22 mouse cellular contexts compared by ENCODE assay signal in the genomic region with DNA sequence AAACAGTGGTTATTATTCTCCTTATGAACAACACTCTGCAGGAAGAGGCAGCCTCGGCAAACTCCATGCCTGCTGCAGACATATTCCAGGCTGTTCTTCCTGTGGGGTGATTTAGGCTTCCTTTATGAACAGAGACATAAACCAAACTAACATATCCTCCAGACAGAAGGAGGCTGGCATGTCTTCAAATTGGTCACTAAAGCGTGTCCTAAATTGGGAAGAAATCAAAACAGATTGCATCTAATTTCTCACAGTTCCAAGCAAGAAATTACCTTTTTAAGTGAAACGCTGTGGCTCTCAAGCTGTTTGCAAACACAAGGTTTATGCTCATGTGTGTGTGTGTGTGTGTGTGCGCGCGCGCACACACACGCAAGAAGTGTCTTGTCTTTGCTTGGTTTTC. TPM values are rescaled to one million over a fixed set of nuclear protein-coding genes. Genes with fewer than 3 reads are reported as not detected.
"Had no signal": no experiment of that assay in that cellular context is flagged by ENCODE, and none has a peak within 500 bp of the region (broad histone marks: within the 10 kb centered on the region; RNA-seq: fewer than 3 reads in every experiment).

No protein-coding gene starts in this region.

- H3K4me3 ChIP-seq: kidney, embryonic 15.5 days; left cerebral cortex, adult 2 months; limb, embryonic 12.5 days; limb, embryonic 15.5 days; lung, embryonic 15.5 days; megakaryocyte, embryonic 14.5 days; midbrain, embryonic 10.5 days; midbrain, embryonic 13.5 days; myocyte; neural tube, embryonic 13.5 days had no signal

- DNase-seq: kidney, postnatal 10 days; kidney, postnatal 36 days; layer of hippocampus, postnatal 36 days; liver, postnatal 0 days; lung, postnatal 10 days; lung, postnatal 36 days; thymus, postnatal 25 days had no signal

- H3K27me3 ChIP-seq: kidney, embryonic 15.5 days; limb, embryonic 12.5 days; limb, embryonic 15.5 days; lung, embryonic 15.5 days; megakaryocyte, embryonic 14.5 days had no signal

- H3K9me3 ChIP-seq: kidney, embryonic 15.5 days; limb, embryonic 12.5 days; limb, embryonic 15.5 days; lung, embryonic 15.5 days; midbrain, embryonic 10.5 days; midbrain, embryonic 13.5 days; neural tube, embryonic 13.5 days had no signal

- H3K4me2 ChIP-seq: kidney, embryonic 15.5 days; limb, embryonic 12.5 days; limb, embryonic 15.5 days; liver, embryonic 11.5 days; lung, embryonic 15.5 days; midbrain, embryonic 13.5 days; neural tube, embryonic 13.5 days had no signal

- H3K27ac ChIP-seq: kidney, embryonic 15.5 days; left cerebral cortex, adult 2 months; limb, embryonic 12.5 days; limb, embryonic 15.5 days; liver, embryonic 14.5 days; lung, embryonic 15.5 days; midbrain, embryonic 10.5 days; midbrain, embryonic 13.5 days; neural tube, embryonic 13.5 days had no signal

- H3K4me1 ChIP-seq: megakaryocyte, embryonic 14.5 days had no signal

- ATAC-seq: liver, postnatal 0 days; midbrain, embryonic 13.5 days; midbrain, embryonic 16.5 days had no signal

- H3K9ac ChIP-seq: kidney, embryonic 15.5 days; limb, embryonic 12.5 days; limb, embryonic 15.5 days; liver, embryonic 14.5 days; liver, postnatal 0 days; lung, embryonic 15.5 days; midbrain, embryonic 13.5 days; neural tube, embryonic 13.5 days had no signal

- H3K36me3 ChIP-seq: kidney, embryonic 15.5 days; limb, embryonic 12.5 days; limb, embryonic 15.5 days; lung, embryonic 15.5 days; midbrain, embryonic 10.5 days; midbrain, embryonic 13.5 days; neural tube, embryonic 13.5 days had no signal

RNA-seq across cellular contexts. Expression of a gene that starts 24.9 kb away (rescaled TPM):
- total RNA-seq: neutrophil, adult 5-6 weeks had no signal
- polyA plus RNA-seq: liver, postnatal 0 days; spleen, adult 2 months had no signal
